Mouse (Mus musculus) heart, postnatal 0 days (tissue): ENCODE data around the gene 4930539E08Rik.

Experiments used
- CTCF ChIP-seq: IDR thresholded peaks from 2 replicates; pipeline ENCODE4 v1.5.1; 2016; ENCODE audit warnings: antibody characterized with exemption, control low read depth, low read depth
- EP300 ChIP-seq: IDR thresholded peaks from 2 replicates; pipeline ENCODE4 v1.6.1; 2016; ENCODE audit warnings: antibody characterized with exemption, low read depth

DNA sequence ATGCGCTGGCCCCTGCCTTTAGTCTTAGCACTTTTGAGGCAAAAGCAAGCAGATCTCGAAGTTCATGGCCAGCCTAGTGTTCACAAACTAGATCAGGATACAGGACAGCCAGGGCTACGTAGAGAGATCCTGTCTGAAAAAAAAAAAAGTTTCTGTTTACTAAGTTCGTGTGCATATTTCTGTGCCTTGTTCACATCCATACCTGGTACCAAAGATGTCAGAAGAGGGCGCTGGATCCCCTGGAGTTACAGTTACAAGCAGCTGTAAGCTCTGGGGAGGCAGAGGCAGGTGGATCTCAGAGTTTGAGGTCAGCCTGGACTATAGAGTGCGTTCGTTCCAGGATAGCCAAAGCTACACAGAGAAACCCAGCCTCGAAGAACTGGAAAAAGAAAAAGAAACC, 32.3 kb downstream of the 4930539E08Rik start:
- TF ChIP-seq CTCF (no peak), EP300 (no peak)
